Mouse (Mus musculus): ENCODE measurements around the gene Agbl1.

Gene Agbl1

GRCm38 (mm10) chr7:76389240-76389639, 159.6 kb downstream of the Agbl1 start:
- no peak for DNase-seq (ENCODE audit: low spot score in 2 of 2)

- DNase-seq (ENCODE audit: low spot score in 2 of 2): no peak
Observed at GRCm38 (mm10) chr7:76392296-76392940, 162.7 kb downstream of the Agbl1 start.

- peak; percentile 1 to 42 for DNase-seq (ENCODE audit: low spot score in 2 of 2)
Observed at GRCm38 (mm10) chr7:76392941-76393817, 163.5 kb downstream of the Agbl1 start.

GRCm38 (mm10) chr7:76407930-76408557, 178.4 kb downstream of the Agbl1 start:
- no peak for DNase-seq (ENCODE audit: low spot score in 2 of 2)

- DNase-seq (ENCODE audit: low spot score in 2 of 2): no peak
Observed at GRCm38 (mm10) chr7:76409020-76409419, 179.3 kb downstream of the Agbl1 start.

- no peak for DNase-seq (ENCODE audit: low spot score in 2 of 2)
Observed at GRCm38 (mm10) chr7:76410403-76411180, 180.9 kb downstream of the Agbl1 start.

- DNase-seq (ENCODE audit: low spot score in 2 of 2): no peak
Observed at GRCm38 (mm10) chr7:76411933-76412587, 182.4 kb downstream of the Agbl1 start.

- DNase-seq (ENCODE audit: low spot score in 2 of 2): no peak
Observed at GRCm38 (mm10) chr7:76416084-76416597, 186.5 kb downstream of the Agbl1 start.

GRCm38 (mm10) chr7:76438581-76438980, 208.9 kb downstream of the Agbl1 start:
- DNase-seq (ENCODE audit: low spot score in 2 of 2): no peak

- DNase-seq (ENCODE audit: low spot score in 2 of 2): no peak
Observed at GRCm38 (mm10) chr7:76438988-76439387, 209.3 kb downstream of the Agbl1 start.

- peak in 1 of 2 experiments; percentile 8 for DNase-seq (ENCODE audit: low spot score in 2 of 2)
Observed at GRCm38 (mm10) chr7:76462361-76463001, 232.8 kb downstream of the Agbl1 start.

GRCm38 (mm10) chr7:76466427-76466826, 236.7 kb downstream of the Agbl1 start:
- no peak for DNase-seq (ENCODE audit: low spot score in 2 of 2)

GRCm38 (mm10) chr7:76474233-76474632, 244.5 kb downstream of the Agbl1 start:
- DNase-seq (ENCODE audit: low spot score in 2 of 2): peak in 1 of 2 experiments; percentile 3

GRCm38 (mm10) chr7:76485546-76485945, 255.9 kb downstream of the Agbl1 start:
- no peak for DNase-seq (ENCODE audit: low spot score in 2 of 2)

- no peak for DNase-seq (ENCODE audit: low spot score in 2 of 2)
Observed at GRCm38 (mm10) chr7:76487519-76487918, 257.8 kb downstream of the Agbl1 start.

GRCm38 (mm10) chr7:76524291-76524690, 294.6 kb downstream of the Agbl1 start:
- DNase-seq (ENCODE audit: low spot score in 2 of 2): no peak

GRCm38 (mm10) chr7:76546456-76546855, 316.8 kb downstream of the Agbl1 start:
- DNase-seq (ENCODE audit: low spot score in 2 of 2): no peak

- DNase-seq (ENCODE audit: low spot score in 2 of 2): no peak
Observed at GRCm38 (mm10) chr7:76547313-76547712, 317.6 kb downstream of the Agbl1 start.

- no peak for DNase-seq (ENCODE audit: low spot score in 2 of 2)
Observed at GRCm38 (mm10) chr7:76551860-76552259, 322.2 kb downstream of the Agbl1 start.

- no peak for DNase-seq (ENCODE audit: low spot score in 2 of 2)
Observed at GRCm38 (mm10) chr7:76560564-76561258, 331.0 kb downstream of the Agbl1 start.

Data from natural killer cell, adult 2 months (primary cell).